Mouse (Mus musculus): ENCODE data around the gene Gpd2. TPM values are rescaled to one million over a fixed set of nuclear protein-coding genes. Genes with fewer than 3 reads are reported as not detected.

Gpd2 gene
- polyA plus RNA-seq, 1 experiment from 2014 or later: 14.7 TPM

GRCm38 (mm10) chr2:57225236-57225635 is 12.2 kb upstream of the Gpd2 start:
- DNase-seq (ENCODE audit: low spot score) (peak; percentile 19), ATAC-seq (ENCODE audit: low read depth) (peak; percentile 57)
- Histone ChIP-seq H3K4me3 (ENCODE audit: low read depth, low read length) (no peak overlapping the region), H3K36me3 (ENCODE audit: control insufficient read depth, insufficient read depth, low read length) (no peaks in the 10 kb centered on the region), H3K4me1 (ENCODE audit: control insufficient read depth, insufficient read depth, low read length) (no peaks in the 10 kb centered on the region), H3K9me3 (ENCODE audit: control insufficient read depth, low read length) (no peaks in the 10 kb centered on the region), H3K27me3 (replicated peaks; ENCODE audit: control insufficient read depth, insufficient read depth, low read length) (no peaks in the 10 kb centered on the region), H3K9ac (ENCODE audit: low read depth, low read length) (no peak overlapping the region), H3K4me2 (ENCODE audit: low read depth, low read length) (no peak overlapping the region), H3K27ac (replicated peaks; ENCODE audit: low read depth, low read length) (no peak overlapping the region)
- 45% methylated on average over 2 of the region's 2 CpGs for WGBS

DNA sequence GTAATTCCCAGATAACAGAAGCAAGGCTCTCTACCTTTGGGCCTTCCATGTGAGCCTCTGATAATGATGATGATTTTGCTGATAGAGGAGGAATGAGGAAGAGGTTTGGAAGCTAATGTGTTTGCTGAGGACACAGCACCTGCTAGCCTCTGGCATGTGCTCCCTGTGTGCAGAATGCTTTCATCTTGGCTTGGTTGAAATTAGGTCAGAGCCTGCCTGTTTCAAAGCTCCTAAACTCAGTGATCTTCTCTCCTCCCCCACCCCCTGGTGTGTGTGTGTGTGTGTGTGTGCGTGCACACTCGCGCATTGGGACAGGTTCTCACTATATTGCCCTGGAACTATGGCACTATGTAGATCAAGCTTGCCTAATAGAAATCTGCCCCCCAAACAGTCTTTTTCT is 10.0 kb upstream of the Gpd2 start:
- Histone ChIP-seq H3K36me3 (ENCODE audit: control insufficient read depth, insufficient read depth, low read length) (no peaks in the 10 kb centered on the region), H3K9ac (ENCODE audit: low read depth, low read length) (no peak overlapping the region), H3K4me1 (ENCODE audit: control insufficient read depth, insufficient read depth, low read length) (no peaks in the 10 kb centered on the region), H3K9me3 (ENCODE audit: control insufficient read depth, low read length) (no peaks in the 10 kb centered on the region), H3K27me3 (replicated peaks; ENCODE audit: control insufficient read depth, insufficient read depth, low read length) (no peaks in the 10 kb centered on the region), H3K27ac (replicated peaks; ENCODE audit: low read depth, low read length) (no peak overlapping the region), H3K4me3 (ENCODE audit: low read depth, low read length) (no peak overlapping the region), H3K4me2 (ENCODE audit: low read depth, low read length) (no peak overlapping the region)
- no peak for DNase-seq (ENCODE audit: low spot score)
- ATAC-seq (ENCODE audit: low read depth): no peak
- WGBS: 91% methylated on average over 3 of the region's 3 CpGs

DNA sequence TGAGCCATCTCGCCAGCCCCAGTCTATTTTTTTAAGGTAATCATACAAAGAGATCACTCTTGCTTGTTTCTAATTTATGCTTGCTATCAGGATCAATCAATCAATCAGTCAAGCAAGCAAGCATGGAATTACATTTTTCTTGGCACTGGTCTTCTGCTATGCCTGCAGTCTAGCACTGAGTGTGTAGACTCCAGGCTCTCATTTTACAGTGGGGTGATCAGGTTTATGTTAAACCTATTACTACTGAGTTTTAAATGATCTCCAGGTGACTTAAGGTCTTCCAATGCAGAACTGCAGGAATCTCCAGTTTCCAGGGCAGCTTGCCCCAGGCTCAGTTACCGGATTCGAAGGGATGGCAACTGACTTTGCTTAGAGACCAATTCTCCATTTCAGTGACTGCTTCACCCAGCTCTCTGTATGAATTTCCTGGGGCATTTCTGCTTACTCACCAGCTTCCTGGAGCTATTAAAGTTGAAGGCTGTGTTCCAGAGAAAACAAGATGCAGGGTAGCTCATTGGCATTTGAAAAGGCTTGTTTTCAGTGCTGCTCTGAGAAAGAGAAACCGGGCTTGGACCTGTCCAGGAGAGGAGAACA is 7.7 kb upstream of the Gpd2 start:
- Histone ChIP-seq H3K4me3 (ENCODE audit: low read depth, low read length) (no peak overlapping the region), H3K9me3 (ENCODE audit: control insufficient read depth, low read length) (no peaks in the 10 kb centered on the region), H3K27me3 (replicated peaks; ENCODE audit: control insufficient read depth, insufficient read depth, low read length) (no peaks in the 10 kb centered on the region), H3K4me2 (ENCODE audit: low read depth, low read length) (no peak overlapping the region), H3K27ac (replicated peaks; ENCODE audit: low read depth, low read length) (no peak overlapping the region), H3K4me1 (ENCODE audit: control insufficient read depth, insufficient read depth, low read length) (no peaks in the 10 kb centered on the region), H3K36me3 (ENCODE audit: control insufficient read depth, insufficient read depth, low read length) (no peaks in the 10 kb centered on the region), H3K9ac (ENCODE audit: low read depth, low read length) (no peak overlapping the region)
- DNase-seq (ENCODE audit: low spot score) (peak; percentile 64), ATAC-seq (ENCODE audit: low read depth) (peak; percentile 68; the same call in 1 of the 2 replicates)
- 27% methylated on average over 4 of the region's 4 CpGs for WGBS

- Histone ChIP-seq H3K27ac (replicated peaks; ENCODE audit: low read depth, low read length) (no peak overlapping the region), H3K4me2 (ENCODE audit: low read depth, low read length) (no peak overlapping the region), H3K9me3 (ENCODE audit: control insufficient read depth, low read length) (no peaks in the 10 kb centered on the region), H3K36me3 (ENCODE audit: control insufficient read depth, insufficient read depth, low read length) (no peaks in the 10 kb centered on the region), H3K9ac (ENCODE audit: low read depth, low read length) (no peak overlapping the region), H3K4me3 (ENCODE audit: low read depth, low read length) (no peak overlapping the region), H3K27me3 (replicated peaks; ENCODE audit: control insufficient read depth, insufficient read depth, low read length) (no peaks in the 10 kb centered on the region), H3K4me1 (ENCODE audit: control insufficient read depth, insufficient read depth, low read length) (no peaks in the 10 kb centered on the region)
- ATAC-seq (ENCODE audit: low read depth) (no peak), DNase-seq (ENCODE audit: low spot score) (peak; percentile 37)
- WGBS: 74% methylated on average over 5 of the region's 5 CpGs
Measured at GRCm38 (mm10) chr2:57231432-57231831, 6.0 kb upstream of the Gpd2 start.

DNA sequence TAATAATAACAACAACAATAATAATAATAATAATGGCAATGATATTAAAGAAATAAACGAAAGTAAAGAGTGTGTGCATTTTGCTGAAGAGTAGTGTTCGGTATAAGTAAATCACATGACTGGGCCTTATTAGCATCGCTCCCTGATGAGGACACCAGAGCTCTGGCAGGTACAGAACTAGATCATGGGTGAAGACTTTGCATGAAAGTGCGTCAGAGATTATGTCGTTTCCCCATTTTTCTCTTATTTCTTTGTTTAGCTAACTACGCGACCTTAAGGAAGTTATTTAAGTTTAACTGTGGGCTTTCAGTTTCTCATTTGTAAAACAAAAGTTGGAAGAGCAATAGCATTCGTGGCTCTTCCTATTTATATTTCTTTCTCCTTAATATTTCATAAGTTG is 5.1 kb upstream of the Gpd2 start:
- Histone ChIP-seq H3K4me2 (ENCODE audit: low read depth, low read length) (no peak overlapping the region), H3K4me1 (ENCODE audit: control insufficient read depth, insufficient read depth, low read length) (no peaks in the 10 kb centered on the region; the same call in 1 of the 2 replicates), H3K27me3 (replicated peaks; ENCODE audit: control insufficient read depth, insufficient read depth, low read length) (no peaks in the 10 kb centered on the region), H3K9me3 (ENCODE audit: control insufficient read depth, low read length) (no peaks in the 10 kb centered on the region), H3K4me3 (ENCODE audit: low read depth, low read length) (no peak overlapping the region), H3K27ac (replicated peaks; ENCODE audit: low read depth, low read length) (no peak overlapping the region), H3K9ac (ENCODE audit: low read depth, low read length) (no peak overlapping the region), H3K36me3 (ENCODE audit: control insufficient read depth, insufficient read depth, low read length) (no peaks in the 10 kb centered on the region)
- DNase-seq (ENCODE audit: low spot score): no peak
- WGBS: 88% methylated on average over 8 of the region's 8 CpGs
- ATAC-seq (ENCODE audit: low read depth): no peak

- Histone ChIP-seq H3K4me2 (ENCODE audit: low read depth, low read length) (no peak overlapping the region), H3K4me1 (ENCODE audit: control insufficient read depth, insufficient read depth, low read length) (no peaks in the 10 kb centered on the region; the same call in 1 of the 2 replicates), H3K27ac (replicated peaks; ENCODE audit: low read depth, low read length) (no peak overlapping the region), H3K4me3 (ENCODE audit: low read depth, low read length) (no peak overlapping the region), H3K36me3 (ENCODE audit: control insufficient read depth, insufficient read depth, low read length) (no peaks in the 10 kb centered on the region), H3K9me3 (ENCODE audit: control insufficient read depth, low read length) (no peaks in the 10 kb centered on the region), H3K9ac (ENCODE audit: low read depth, low read length) (no peak overlapping the region), H3K27me3 (replicated peaks; ENCODE audit: control insufficient read depth, insufficient read depth, low read length) (no peaks in the 10 kb centered on the region)
- 64% methylated on average over 2 of the region's 2 CpGs for WGBS
- ATAC-seq (ENCODE audit: low read depth) (no peak), DNase-seq (ENCODE audit: low spot score) (peak; percentile 29)
Measured at GRCm38 (mm10) chr2:57236246-57236645, 1.2 kb upstream of the Gpd2 start.

DNA sequence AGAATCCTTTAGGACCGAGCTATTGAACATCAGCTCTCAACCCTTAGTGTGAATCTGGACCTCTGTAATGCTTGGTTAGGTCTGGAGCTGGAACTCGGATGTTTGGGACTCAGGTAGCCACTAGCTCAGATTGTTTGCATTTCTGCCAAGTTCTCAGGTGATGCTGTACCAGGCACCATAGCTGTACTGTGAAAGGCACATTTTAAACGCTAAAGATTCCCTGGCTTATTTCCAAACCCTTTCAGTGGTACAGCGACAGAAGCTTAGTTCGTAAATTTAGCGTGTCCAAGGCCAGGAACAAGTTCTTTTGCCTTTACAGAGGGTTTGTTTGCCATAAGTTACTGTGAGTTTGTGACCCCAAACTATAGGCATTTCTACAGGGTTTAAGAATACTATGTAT is 409 bp upstream of the Gpd2 start:
- no peaks in the 10 kb centered on the region for H3K36me3 ChIP-seq (ENCODE audit: control insufficient read depth, insufficient read depth, low read length)
- 36% methylated on average over 6 of the region's 6 CpGs for WGBS
- H3K9me3 ChIP-seq (ENCODE audit: control insufficient read depth, low read length): no peaks in the 10 kb centered on the region
- no peaks in the 10 kb centered on the region for H3K27me3 ChIP-seq (replicated peaks; ENCODE audit: control insufficient read depth, insufficient read depth, low read length)
- peak overlapping the region; percentile 95 for H3K4me2 ChIP-seq (ENCODE audit: low read depth, low read length)
- DNase-seq (ENCODE audit: low spot score): peak; percentile 68
- H3K4me3 ChIP-seq (ENCODE audit: low read depth, low read length): peak overlapping the region; percentile 73
- H3K27ac ChIP-seq (replicated peaks; ENCODE audit: low read depth, low read length): 0 out of 2 replicates have a peak overlapping the region, but pooled peaks have one; percentile 81
- no peak overlapping the region for H3K9ac ChIP-seq (ENCODE audit: low read depth, low read length)
- no peaks in the 10 kb centered on the region; the same call in 1 of the 2 replicates for H3K4me1 ChIP-seq (ENCODE audit: control insufficient read depth, insufficient read depth, low read length)
- ATAC-seq (ENCODE audit: low read depth): no peak

DNA sequence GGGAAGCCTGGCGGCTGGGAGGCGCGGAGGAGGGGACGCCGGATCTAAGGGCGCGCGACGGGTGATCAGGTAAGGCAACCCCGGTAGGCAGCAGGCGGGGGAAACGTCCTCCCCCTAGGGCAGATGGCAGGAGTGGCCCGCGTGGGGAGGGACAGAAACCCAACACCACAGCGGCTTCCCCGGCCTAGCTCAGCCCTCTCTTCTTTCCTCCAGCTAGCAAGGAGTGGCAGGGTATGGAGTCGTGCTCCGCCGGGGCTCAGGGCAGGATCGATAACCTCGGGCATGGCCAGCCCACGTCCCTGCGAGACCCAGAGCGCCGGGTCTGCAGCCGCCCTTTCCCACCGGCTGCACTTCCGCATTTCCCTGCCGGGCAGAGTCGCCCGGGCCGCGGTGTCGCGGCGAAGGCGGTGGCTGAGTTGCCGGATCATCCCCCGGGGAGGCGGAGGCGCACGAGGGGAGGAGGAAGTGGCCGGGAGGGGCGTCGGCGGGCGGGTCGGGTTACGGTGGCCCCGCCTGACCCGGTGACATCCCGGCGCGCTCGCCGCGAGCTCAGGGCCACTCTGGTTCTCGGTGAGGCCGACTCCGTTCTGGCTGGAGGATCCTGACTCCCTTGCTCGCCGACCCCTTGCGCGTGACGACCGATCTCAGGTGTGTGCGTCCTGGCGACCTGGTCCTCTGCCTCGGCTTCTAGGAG is 632 bp downstream of the Gpd2 start:
- no peaks in the 10 kb centered on the region for H3K9me3 ChIP-seq (ENCODE audit: control insufficient read depth, low read length)
- peak; percentile 82 for DNase-seq (ENCODE audit: low spot score)
- H3K4me2 ChIP-seq (ENCODE audit: low read depth, low read length): peak overlapping the region; percentile 95
- H3K4me1 ChIP-seq (ENCODE audit: control insufficient read depth, insufficient read depth, low read length): no peaks in the 10 kb centered on the region; the same call in 1 of the 2 replicates
- ATAC-seq (ENCODE audit: low read depth): peak; percentile 87
- H3K36me3 ChIP-seq (ENCODE audit: control insufficient read depth, insufficient read depth, low read length): no peaks in the 10 kb centered on the region
- H3K9ac ChIP-seq (ENCODE audit: low read depth, low read length): peak overlapping the region; percentile 90
- peak overlapping the region; percentile 73 for H3K4me3 ChIP-seq (ENCODE audit: low read depth, low read length)
- WGBS: 0% methylated on average over 40 of the region's 69 CpGs
- peak overlapping the region; percentile 81 for H3K27ac ChIP-seq (replicated peaks; ENCODE audit: low read depth, low read length)
- no peaks in the 10 kb centered on the region for H3K27me3 ChIP-seq (replicated peaks; ENCODE audit: control insufficient read depth, insufficient read depth, low read length)
